Mouse (Mus musculus) frontal cortex, adult 2 months (tissue): Measurements from ENCODE around the gene Tmem167. TPM values are rescaled to one million over a fixed set of nuclear protein-coding genes. Genes with fewer than 3 reads are reported as not detected.
"Not testable (repeated sequence)": the region's sequence is repeated elsewhere in the genome, so short reads cannot be mapped to it uniquely, and the experiment has no call there.

Experiments used
- DNase-seq, 2 experiments: peaks; one replicate each; pipeline ENCODE4 v3.0.0; 2022; ENCODE audit warnings: low spot score in 1 of 2; ENCODE audit errors: extremely low spot score in 1 of 2
- polyA plus RNA-seq: library from polyadenylated mRNA; depleted of rRNA; stranded (reverse); fragments of >200 nt; gene quantifications from 2 replicates; pipeline ENCODE4 v1.2.3, GENCODE M21; 2012; rRNA removed

Tmem167 gene
- 12.2 and 13.2 TPM in 2 replicates for polyA plus RNA-seq

GRCm38 (mm10) chr13:90088962-90089824 is at the start of gene Tmem167, which contains the start of gene Xrcc4:
TSS of gene Tmem167 (plus strand) at chr13:90089123.
TSS of gene Xrcc4 (minus strand) at chr13:90089608.
- DNase-seq: peak; percentile 98 to 99

GRCm38 (mm10) chr13:90039613-90040012 is 49.3 kb upstream of the Tmem167 start:
- no peak for DNase-seq

GRCm38 (mm10) chr13:90051735-90052134 is 37.2 kb upstream of the Tmem167 start:
- DNase-seq: no peak

- no peak for DNase-seq
These were observed 36.5 kb upstream of the Tmem167 start for GRCm38 (mm10) chr13:90052408-90052807.

- DNase-seq: no peak
These were observed 27.0 kb upstream of the Tmem167 start for GRCm38 (mm10) chr13:90061877-90062276.

GRCm38 (mm10) chr13:90089825-90090183 is 881 bp downstream of the Tmem167 start:
- no peak for DNase-seq

GRCm38 (mm10) chr13:90101514-90101913 is 12.6 kb downstream of the Tmem167 start:
- DNase-seq: no peak

GRCm38 (mm10) chr13:90106139-90106538 is 17.2 kb downstream of the Tmem167 start:
- DNase-seq: peak; percentile 18 to 33

- not testable (repeated sequence) for DNase-seq
These were observed 19.8 kb downstream of the Tmem167 start for GRCm38 (mm10) chr13:90108746-90109145.

- DNase-seq: no peak
These were observed 22.8 kb downstream of the Tmem167 start for GRCm38 (mm10) chr13:90111681-90112080.

GRCm38 (mm10) chr13:90136156-90136910 is 47.4 kb downstream of the Tmem167 start:
- peak; percentile 10 to 57 for DNase-seq

- peak; percentile 49 to 67 for DNase-seq
These were observed 52.8 kb downstream of the Tmem167 start for GRCm38 (mm10) chr13:90141681-90142080.

- DNase-seq: no peak
These were observed 54.3 kb downstream of the Tmem167 start for GRCm38 (mm10) chr13:90143245-90143644.

GRCm38 (mm10) chr13:90151881-90152280 is 63.0 kb downstream of the Tmem167 start:
- DNase-seq: no peak

GRCm38 (mm10) chr13:90152536-90153273 is 63.8 kb downstream of the Tmem167 start:
- peak in 1 of 2 experiments; percentile 13 for DNase-seq

- DNase-seq: peak in 1 of 2 experiments; percentile 18
These were observed 75.2 kb downstream of the Tmem167 start for GRCm38 (mm10) chr13:90164147-90164546.

GRCm38 (mm10) chr13:90167044-90167443 is 78.1 kb downstream of the Tmem167 start:
- DNase-seq: no peak

GRCm38 (mm10) chr13:90170100-90170781 is 81.3 kb downstream of the Tmem167 start:
- no peak for DNase-seq

- no peak for DNase-seq
These were observed 81.9 kb downstream of the Tmem167 start for GRCm38 (mm10) chr13:90170782-90171179.

- DNase-seq: no peak
These were observed 82.5 kb downstream of the Tmem167 start for GRCm38 (mm10) chr13:90171390-90171789.
